Mouse (Mus musculus) spleen, adult 2 months (tissue): ENCODE data around the gene Crybg3.

Experiments
- CTCF ChIP-seq: fragments of 200-500 bp; IDR thresholded peaks from 2 replicates; pipeline ENCODE4 v1.5.1; 2011; ENCODE audit warnings: mild to moderate bottlenecking, inconsistent platforms; ENCODE audit not compliant: insufficient read depth, insufficient read length, insufficient replicate concordance; ENCODE audit errors: extremely low read depth
- POLR2A ChIP-seq: fragments of 200-500 bp; IDR thresholded peaks from 2 replicates; pipeline ENCODE4 v1.6.1; 2011; ENCODE audit warnings: low read depth, low read length, inconsistent platforms

DNA sequence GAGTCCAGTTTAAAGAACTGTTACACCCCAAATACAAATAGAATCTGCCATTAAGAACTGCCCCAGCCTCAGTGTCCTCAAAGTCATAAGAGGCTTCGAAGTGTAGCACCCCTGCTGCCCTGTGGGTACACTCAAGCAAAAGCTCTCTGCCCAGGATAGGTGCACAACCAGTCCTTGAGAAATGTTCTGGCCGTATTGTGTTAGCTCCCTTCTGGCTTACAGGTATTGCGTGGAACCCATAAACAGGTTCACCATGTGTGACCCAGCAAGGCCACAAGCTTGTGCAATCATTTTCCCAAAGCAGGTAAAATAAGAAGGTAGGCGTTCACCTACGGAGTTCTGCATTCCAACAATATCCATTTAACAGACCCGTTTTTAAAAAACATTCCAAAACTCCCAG, 3.5 kb downstream of the Crybg3 start:
- TF ChIP-seq CTCF (no peak), POLR2A (no peak)
